Mouse (Mus musculus): ENCODE data around the gene Ly6g5b.

Ly6g5b gene

GRCm38 (mm10) chr17:35077285-35077684 lies 37.9 kb downstream of the Ly6g5b start:
- peak in 1 of 2 experiments; percentile 39 for DNase-seq

- DNase-seq: no peak
These were observed 38.6 kb downstream of the Ly6g5b start, which contains the start of gene Ly6g6e for GRCm38 (mm10) chr17:35076507-35077176. Ly6g6e (plus strand) TSS chr17:35076902.

GRCm38 (mm10) chr17:35074097-35074496 lies 41.1 kb downstream of the Ly6g5b start:
- no peak for DNase-seq

GRCm38 (mm10) chr17:35071454-35071853 lies 43.8 kb downstream of the Ly6g5b start:
- no peak for DNase-seq

GRCm38 (mm10) chr17:35070556-35071229 lies 44.5 kb downstream of the Ly6g5b start:
- DNase-seq: no peak

GRCm38 (mm10) chr17:35068213-35068914 lies 46.9 kb downstream of the Ly6g5b start:
- no peak for DNase-seq

- no peak for DNase-seq
These were observed 49.1 kb downstream of the Ly6g5b start, which contains the start of gene Mpig6b for GRCm38 (mm10) chr17:35066084-35066483. Mpig6b (minus strand) TSS chr17:35066184.

GRCm38 (mm10) chr17:35064951-35065947 lies 50.0 kb downstream of the Ly6g5b start, which contains the start of gene Ly6g6c:
Ly6g6c (plus strand) TSS chr17:35065388.
- DNase-seq: peak; percentile 77 to 87

GRCm38 (mm10) chr17:35064378-35064877 lies 50.8 kb downstream of the Ly6g5b start:
- peak in 1 of 2 experiments; percentile 38 for DNase-seq

Data from kidney, postnatal 4 days (tissue).